Mouse (Mus musculus): ENCODE measurements at regions not wholly inside any gene's neighbourhood (a gene's known extent, or its start where the extent isn't known, plus 50 kb on each side); places are given as distances from the start of the nearest gene placed in this dataset.

DNA sequence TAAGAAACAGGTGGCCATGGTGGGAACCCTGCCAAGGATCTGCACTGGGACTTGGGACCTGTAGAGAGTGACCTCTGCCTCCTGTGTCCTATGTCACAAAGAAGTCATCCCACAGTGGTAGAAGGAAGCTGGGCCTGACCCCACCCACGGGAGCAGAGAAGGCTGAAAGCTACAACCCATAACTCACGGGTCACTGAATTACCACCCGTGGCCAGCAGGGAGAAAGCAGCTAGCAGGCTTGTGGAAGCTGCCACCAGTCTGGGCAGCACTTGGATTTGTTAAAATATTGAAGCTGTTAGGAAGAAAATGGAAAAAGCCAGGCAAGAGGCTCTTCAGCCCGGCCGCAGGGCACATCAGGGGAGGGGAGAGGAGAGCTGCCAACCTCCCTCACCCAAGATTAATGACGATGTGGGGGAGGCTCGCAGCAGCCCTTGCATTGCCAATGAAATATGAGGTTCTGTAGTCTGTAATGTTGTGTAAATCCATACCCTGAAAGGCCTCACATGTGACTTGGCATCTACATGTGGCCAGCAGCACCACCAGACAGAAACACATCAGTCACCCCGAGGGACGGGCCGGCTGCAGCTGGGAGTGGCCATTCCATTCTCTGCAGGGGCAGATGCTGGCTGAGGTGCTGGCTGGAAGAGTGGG lies 94.5 kb downstream of the Olfm1 start:
- DNase-seq (ENCODE audit: low spot score in 2 of 2): no peak

GRCm38 (mm10) chr2:28289339-28289738 lies 96.5 kb downstream of the Olfm1 start:
- DNase-seq (ENCODE audit: low spot score in 2 of 2): no peak

DNA sequence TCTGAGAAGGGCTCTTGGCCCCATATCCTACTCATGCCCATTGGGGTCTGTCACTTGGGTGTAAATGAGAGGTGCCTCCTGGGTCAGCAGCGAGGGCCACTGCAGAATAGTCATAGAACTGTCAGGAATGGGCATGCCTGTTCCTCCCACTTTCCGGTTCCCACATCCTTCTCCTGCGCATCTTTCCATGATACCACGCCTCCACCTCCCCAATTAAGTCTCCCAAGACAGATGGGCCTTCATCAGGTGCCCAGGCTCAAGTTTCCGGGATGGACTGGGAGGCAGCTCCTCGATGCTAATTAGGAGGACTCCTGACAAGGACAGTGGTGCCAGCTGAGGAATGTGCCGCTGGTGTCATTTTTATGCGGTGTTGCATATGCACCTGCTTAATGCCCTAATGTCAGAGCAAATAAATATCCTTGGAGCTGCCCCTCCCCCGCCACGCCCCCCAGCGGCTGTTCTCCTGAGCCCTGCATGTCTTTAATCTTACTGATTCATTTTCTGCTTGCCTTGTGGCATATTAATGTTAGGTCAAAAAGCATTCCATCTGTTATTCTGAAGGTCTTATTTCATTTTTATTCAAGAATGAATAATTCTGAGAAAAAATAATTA lies 97.2 kb downstream of the Olfm1 start:
- no peak for DNase-seq (ENCODE audit: low spot score in 2 of 2)

DNA sequence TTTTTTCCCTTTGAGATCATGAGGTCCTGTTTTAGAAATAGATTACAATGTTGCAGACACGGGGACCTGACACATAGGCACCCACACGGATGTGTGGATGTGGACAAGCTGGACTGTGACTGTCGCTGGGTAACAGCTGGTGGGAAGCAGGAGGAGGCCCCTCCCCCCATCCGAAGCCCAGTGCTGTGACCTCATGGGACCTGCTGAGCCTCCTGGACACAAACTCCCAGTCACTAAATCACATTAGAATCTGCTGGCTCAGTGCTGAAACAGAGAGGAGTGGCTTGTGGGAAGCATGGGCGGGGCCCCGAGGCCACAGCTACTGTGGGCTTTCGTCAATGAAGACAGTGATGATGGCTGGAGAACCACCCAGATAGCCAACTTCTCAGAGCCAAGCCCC lies 101.7 kb downstream of the Olfm1 start:
- DNase-seq (ENCODE audit: low spot score in 2 of 2): no peak

GRCm38 (mm10) chr2:28296183-28296582 lies 103.4 kb downstream of the Olfm1 start:
- DNase-seq (ENCODE audit: low spot score in 2 of 2): no peak

- DNase-seq (ENCODE audit: low spot score in 2 of 2): no peak
Measured at GRCm38 (mm10) chr2:28298738-28299137, 105.9 kb downstream of the Olfm1 start.

GRCm38 (mm10) chr2:28299346-28299745 lies 106.6 kb downstream of the Olfm1 start:
- no peak for DNase-seq (ENCODE audit: low spot score in 2 of 2)

DNA sequence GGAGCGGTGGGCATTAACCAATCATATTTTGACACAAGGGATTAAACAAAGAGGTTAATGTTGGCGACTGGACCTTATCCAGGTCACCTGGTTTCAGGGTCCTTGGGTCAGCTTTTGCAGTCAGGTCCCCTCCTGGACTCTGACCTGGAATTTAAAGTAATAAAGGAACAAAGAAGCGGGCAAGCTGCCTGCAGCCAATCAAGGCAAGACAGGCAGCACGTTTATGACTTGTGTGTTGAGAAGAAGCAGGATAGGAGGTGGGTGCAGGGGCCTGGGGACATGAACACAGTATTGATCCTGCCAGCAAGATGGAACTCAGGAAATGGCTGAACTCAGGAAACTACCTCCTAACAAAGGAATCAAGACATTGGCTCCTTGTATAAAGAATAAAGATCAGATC lies 108.5 kb downstream of the Olfm1 start:
- DNase-seq (ENCODE audit: low spot score in 2 of 2): no peak

DNA sequence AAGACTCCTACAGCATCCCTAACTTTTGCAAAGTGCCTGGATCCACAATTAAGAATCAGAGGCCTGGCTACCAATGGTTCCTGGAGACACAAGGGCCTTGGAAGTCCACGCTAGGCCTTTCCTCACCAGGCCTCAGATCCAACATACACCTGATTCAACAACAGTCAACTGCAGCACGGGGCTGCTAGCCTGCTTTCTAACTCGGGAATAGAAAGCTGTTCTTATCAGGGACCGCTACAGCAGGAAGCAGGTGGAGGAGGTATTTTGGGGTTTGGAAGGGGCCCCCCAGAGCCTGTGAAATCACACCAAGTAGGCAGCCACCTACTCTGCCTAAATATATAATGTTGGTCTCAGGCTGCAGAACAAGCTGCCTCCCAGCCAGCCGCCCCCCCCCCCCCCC lies 111.1 kb downstream of the Olfm1 start:
- DNase-seq (ENCODE audit: low spot score in 2 of 2): no peak

DNA sequence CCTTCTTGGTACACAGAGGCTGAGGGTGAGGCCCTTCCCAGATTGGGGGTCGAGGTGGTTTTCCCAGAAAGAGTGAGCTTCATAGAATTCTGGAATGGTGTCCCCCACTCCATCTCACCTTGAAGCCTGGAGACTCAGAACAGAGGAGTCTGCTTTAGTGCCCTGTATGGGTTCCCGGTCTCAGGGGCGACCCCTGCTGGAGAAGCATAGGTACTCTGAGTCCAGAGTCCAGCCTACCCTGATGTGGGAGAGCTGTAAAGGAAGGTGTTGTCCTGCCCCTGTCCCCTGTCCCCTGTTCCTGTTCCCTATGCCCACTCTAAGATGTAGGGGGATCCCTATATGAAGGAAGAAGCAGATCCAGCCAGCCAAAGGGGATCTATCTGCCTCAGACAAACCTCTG lies 111.9 kb downstream of the Olfm1 start:
- peak; percentile 36 to 44 for DNase-seq (ENCODE audit: low spot score in 2 of 2)

DNA sequence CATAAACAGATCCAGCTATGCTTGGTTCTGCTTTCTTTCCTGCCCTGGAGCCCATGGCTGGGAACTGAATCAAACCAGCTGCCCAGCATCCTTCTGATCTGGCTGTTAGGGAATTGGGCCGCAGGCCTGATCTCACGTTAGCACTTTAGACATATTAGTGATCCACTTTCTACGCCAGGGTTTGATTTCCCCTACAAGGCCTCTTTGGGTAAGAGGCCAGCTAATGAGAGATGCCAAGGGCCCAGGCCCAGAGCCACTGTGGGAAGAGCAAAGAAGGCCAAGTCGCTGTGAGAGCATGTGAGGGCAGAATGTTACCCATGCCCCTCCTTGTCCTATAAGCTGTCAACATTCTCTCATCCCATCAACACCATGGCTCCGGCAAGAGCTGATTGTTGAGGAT lies 116.3 kb downstream of the Olfm1 start:
- DNase-seq (ENCODE audit: low spot score in 2 of 2): no peak

DNA sequence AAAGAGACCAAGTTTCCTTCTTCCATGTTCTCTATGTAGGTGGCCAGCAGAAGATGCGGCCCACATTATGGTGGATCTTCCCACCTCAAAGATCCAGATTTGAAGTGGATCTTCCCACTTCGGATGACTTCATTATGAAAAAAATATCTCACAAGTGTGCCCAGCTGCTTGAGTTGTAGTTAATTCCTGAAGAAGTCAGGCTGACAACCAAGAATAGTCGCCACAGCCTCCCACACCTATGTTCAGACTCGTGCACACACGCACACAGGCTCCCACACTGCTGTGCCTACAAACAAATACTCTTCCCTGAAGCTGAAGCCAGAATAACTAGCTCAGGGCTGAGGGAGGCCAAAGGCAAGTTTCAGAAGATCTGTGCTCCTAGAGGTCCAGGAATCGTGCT lies 119.4 kb downstream of the Olfm1 start:
- no peak for DNase-seq (ENCODE audit: low spot score in 2 of 2)

GRCm38 (mm10) chr2:28325502-28325901 lies 121.1 kb upstream of the Ppp1r26 start:
- DNase-seq (ENCODE audit: low spot score in 2 of 2): no peak

- no peak for DNase-seq (ENCODE audit: low spot score in 2 of 2)
Measured at GRCm38 (mm10) chr2:28326056-28326455, 120.5 kb upstream of the Ppp1r26 start.

DNA sequence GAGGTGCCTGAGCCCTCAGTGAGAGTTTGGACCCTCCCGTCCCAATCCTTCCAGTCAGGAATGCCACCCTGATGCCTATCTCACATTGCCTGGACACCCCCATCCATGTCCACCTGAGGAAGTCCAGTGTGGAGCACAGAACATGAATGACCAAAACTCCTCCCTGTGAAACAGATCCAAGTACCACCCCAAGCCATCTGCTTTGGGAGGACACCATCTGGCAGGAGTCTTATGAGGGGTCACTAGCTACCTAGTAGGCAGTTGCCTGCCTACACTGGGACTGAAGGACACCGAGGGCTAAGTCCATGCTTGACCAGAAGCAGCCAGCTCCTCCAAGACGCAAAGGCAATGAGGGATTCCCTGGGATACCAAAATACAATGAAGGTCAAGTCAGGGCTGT lies 119.9 kb upstream of the Ppp1r26 start:
- DNase-seq (ENCODE audit: low spot score in 2 of 2): no peak

- DNase-seq (ENCODE audit: low spot score in 2 of 2): no peak
Measured at GRCm38 (mm10) chr2:28329130-28329529, 117.5 kb upstream of the Ppp1r26 start.

DNA sequence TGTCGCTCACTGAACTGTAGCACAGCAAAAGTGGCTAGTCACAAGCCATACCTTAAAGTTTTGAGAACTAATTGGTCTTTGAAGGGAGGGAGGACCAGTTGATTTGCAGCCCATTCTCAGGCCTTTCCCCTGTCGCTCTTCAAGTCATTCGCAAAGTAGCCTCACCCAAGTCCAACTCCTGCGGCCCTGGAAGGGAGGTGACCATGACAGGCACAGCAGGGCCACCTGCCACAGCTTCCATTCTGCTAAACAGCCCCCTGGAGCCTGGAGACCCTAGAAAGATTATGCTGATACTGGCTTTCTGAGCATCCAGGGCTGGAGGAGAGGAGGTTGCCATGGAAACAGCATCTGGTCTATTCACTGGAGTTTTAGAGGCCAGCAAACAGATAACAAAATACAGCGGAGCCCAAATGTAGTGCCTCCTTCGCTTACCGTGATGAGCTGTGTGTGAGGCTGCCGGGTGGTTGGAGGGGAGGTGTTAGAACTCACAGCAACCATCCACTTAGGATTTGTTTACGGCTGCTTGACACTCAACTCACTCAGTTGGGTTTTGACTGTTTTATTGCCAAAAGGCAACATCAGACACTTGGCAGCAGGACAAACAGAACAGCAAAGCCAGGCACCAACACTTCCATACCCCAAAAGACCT lies 111.3 kb upstream of the Ppp1r26 start:
- no peak for DNase-seq (ENCODE audit: low spot score in 2 of 2)

DNA sequence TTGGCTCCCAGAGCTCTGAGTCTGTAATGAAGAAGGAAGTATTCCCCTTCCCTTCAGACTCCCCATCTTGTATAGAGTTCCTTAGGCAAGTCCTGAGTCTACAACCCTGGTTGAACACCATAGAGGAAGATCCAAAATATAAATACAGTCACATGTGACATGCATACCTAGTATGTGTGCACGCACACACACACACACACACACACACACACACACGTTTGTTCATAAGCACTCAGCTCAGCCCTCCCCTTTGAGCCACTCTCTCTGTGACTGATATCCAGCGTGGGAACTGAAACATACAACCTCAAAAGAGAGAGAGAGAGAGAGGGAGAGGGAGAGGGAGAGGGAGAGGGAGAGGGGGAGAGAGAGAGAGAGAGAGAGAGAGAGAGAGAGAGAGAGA lies 110.8 kb upstream of the Ppp1r26 start:
- no peak for DNase-seq (ENCODE audit: low spot score in 2 of 2)

GRCm38 (mm10) chr2:28336349-28337309 lies 110.0 kb upstream of the Ppp1r26 start:
- no peak for DNase-seq (ENCODE audit: low spot score in 2 of 2)

GRCm38 (mm10) chr2:28337561-28337960 lies 109.0 kb upstream of the Ppp1r26 start:
- DNase-seq (ENCODE audit: low spot score in 2 of 2): no peak

- no peak for DNase-seq (ENCODE audit: low spot score in 2 of 2)
Measured at GRCm38 (mm10) chr2:28341304-28341703, 105.3 kb upstream of the Ppp1r26 start.

GRCm38 (mm10) chr2:28348453-28348852 lies 98.1 kb upstream of the Ppp1r26 start:
- DNase-seq (ENCODE audit: low spot score in 2 of 2): no peak
